Mouse (Mus musculus): ENCODE results near the gene Gm8024. TPM values are rescaled to one million over a fixed set of nuclear protein-coding genes. Genes with fewer than 3 reads are reported as not detected.
"Not testable (repeated sequence)": the region's sequence is repeated elsewhere in the genome, so short reads cannot be mapped to it uniquely, and the experiment has no call there.

Gm8024 gene
- total RNA-seq (2021), result not detected
- long read RNA-seq, experiment 1, result 0 reads
- long read RNA-seq, experiment 2, result 0 reads

- H3K4me3 ChIP-seq; H3K27ac ChIP-seq; DNase-seq (ENCODE audit: low spot score in 2 of 2): not testable (repeated sequence)
These were observed at the start of gene Gm8024 for GRCm38 (mm10) chr14:42524182-42524581. Gene Gm8024 (minus strand): TSS chr14:42524282.

- not testable (repeated sequence) for H3K27ac ChIP-seq
- H3K4me3 ChIP-seq, result peak overlapping the region; percentile 33; the same call in 1 of the 2 replicates
- peak in 1 of 2 experiments; percentile 15 for DNase-seq (ENCODE audit: low spot score in 2 of 2)
- peak; percentile 38; the same call in 1 of the 2 replicates for TF ChIP-seq CTCF (conservative IDR thresholded peaks at IDR 0.05)
These were observed 19.2 kb upstream of the Gm8024 start for GRCm38 (mm10) chr14:42543170-42543701.

- H3K4me3 ChIP-seq; H3K27ac ChIP-seq; DNase-seq (ENCODE audit: low spot score in 2 of 2): not testable (repeated sequence)
These were observed 18.5 kb upstream of the Gm8024 start for GRCm38 (mm10) chr14:42542316-42543169.

GRCm38 (mm10) chr14:42502249-42502648 lies 21.8 kb downstream of the Gm8024 start, which contains the start of gene Gm8020:
Gene Gm8020 (minus strand): TSS chr14:42502349.
- H3K4me3 ChIP-seq; H3K27ac ChIP-seq; DNase-seq (ENCODE audit: low spot score in 2 of 2): not testable (repeated sequence)

Other genes starting within 250 kb of the Gm8024 start
- gene Gm9611, start 226.9 kb downstream of the Gm8024 start, total RNA-seq (2021), result not detected
- not detected for gene Gm7995, start 214.1 kb downstream of the Gm8024 start, total RNA-seq (2021)
- not detected for gene Gm8005, start 84.6 kb downstream of the Gm8024 start, total RNA-seq (2021)
- gene Gm8011, start 60.4 kb downstream of the Gm8024 start, total RNA-seq (2021), result not detected
- not detected for gene Gm8020, start 21.9 kb downstream of the Gm8024 start, total RNA-seq (2021)
- gene Gm17124, start 75.6 kb upstream of the Gm8024 start, total RNA-seq (2021), result not detected
- gene Gm3633, start 117.6 kb upstream of the Gm8024 start, total RNA-seq (2021), result not detected
- gene Gm10378, start 131.7 kb upstream of the Gm8024 start, total RNA-seq (2021), result not detected
- gene Gm3015, start 244.5 kb upstream of the Gm8024 start, total RNA-seq (2021), result not detected

Measured in layer of hippocampus, adult 2 months (tissue).